Mouse (Mus musculus) limb, embryonic 10.5 days (tissue): ENCODE data around the gene Sectm1b. TPM values are rescaled to one million over a fixed set of nuclear protein-coding genes. Genes with fewer than 3 reads are reported as not detected.

Experiments used
- DNase-seq: peaks from one replicate; pipeline ENCODE4 v3.0.0-alpha.2; 2017; ENCODE audit warnings: low spot score
- H3K27ac ChIP-seq: fragments of 300-500 bp; sonication (generic); 2 replicates; pipeline ENCODE4 v1.5.1; 2016; ENCODE audit warnings: mild to moderate bottlenecking
- H3K27me3 ChIP-seq: fragments of 300-500 bp; sonication (generic); 2 replicates; pipeline ENCODE4 v1.6.1; 2016; ENCODE audit warnings: low read depth, mild to moderate bottlenecking; ENCODE audit not compliant: poor library complexity, severe bottlenecking
- H3K36me3 ChIP-seq: fragments of 300-500 bp; sonication (generic); 2 replicates; pipeline ENCODE4 v1.6.1; 2016; ENCODE audit warnings: mild to moderate bottlenecking, moderate library complexity
- H3K4me1 ChIP-seq: fragments of 300-500 bp; sonication (generic); 2 replicates; pipeline ENCODE4 v1.6.1; 2016
- H3K4me3 ChIP-seq: fragments of 300-500 bp; sonication (generic); 2 replicates; pipeline ENCODE4 v1.5.1; 2016; ENCODE audit warnings: mild to moderate bottlenecking, moderate library complexity
- H3K9me3 ChIP-seq: fragments of 300-500 bp; sonication (generic); replicated peaks from 2 replicates; pipeline ENCODE4 v1.6.1; 2016; ENCODE audit warnings: mild to moderate bottlenecking
- WGBS: fragments of 180-500 bp; shearing (Covaris S2); methylation state at CpG from one replicate; pipeline ENCODE4 v1.1.7; 2016; 5-methylcytosine and 5-hydroxymethylcytosine counted together
- polyA plus RNA-seq: library from polyadenylated mRNA; unstranded; fragments of >200 nt; fragmentation: Nextera tagmentation; extraction: Ambion mirVana; gene quantifications from 2 replicates; pipeline ENCODE4 v1.2.1, GENCODE M21; 2016

Sectm1b gene
- polyA plus RNA-seq, 1 experiment from 2014 or later = not detected

DNA sequence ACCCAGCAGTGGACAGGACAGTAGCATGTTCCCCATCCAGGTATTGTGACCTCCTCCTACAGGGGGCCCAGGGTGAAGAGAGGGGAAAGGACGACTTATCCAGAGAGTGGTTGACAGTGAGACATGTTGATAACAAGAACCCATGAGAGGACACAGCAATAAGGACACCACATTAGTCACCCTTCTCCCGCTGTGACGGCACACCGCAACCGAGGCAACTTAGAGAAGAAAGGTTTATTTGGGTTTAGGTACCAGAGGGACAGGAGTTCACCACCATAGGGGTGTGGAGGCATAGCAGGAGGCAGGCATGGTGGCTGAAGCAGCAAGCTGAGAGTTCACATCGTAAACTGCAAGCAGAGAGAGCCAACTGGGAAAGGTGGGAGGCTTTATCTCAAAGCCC is 57.2 kb downstream of the Sectm1b start:
- Histone ChIP-seq H3K9me3 (no peaks in the 10 kb centered on the region), H3K27ac (no peak overlapping the region), H3K4me3 (no peak overlapping the region), H3K4me1 (peaks cover 5% of the 10 kb centered on the region; the same call in 1 of the 2 replicates), H3K36me3 (no peaks in the 10 kb centered on the region), H3K27me3 (no peaks in the 10 kb centered on the region)
- DNase-seq = no peak
- 72% methylated on average over 6 of the region's 6 CpGs for WGBS

- Histone ChIP-seq H3K9me3 (no peaks in the 10 kb centered on the region), H3K4me3 (no peak overlapping the region), H3K27ac (no peak overlapping the region), H3K36me3 (0 out of 2 replicates have a peak, but pooled peaks cover under 1% of the 10 kb centered on the region), H3K27me3 (no peaks in the 10 kb centered on the region), H3K4me1 (peaks cover 5% of the 10 kb centered on the region; the same call in 1 of the 2 replicates)
- 81% methylated on average over 5 of the region's 5 CpGs for WGBS
- DNase-seq = no peak
These were observed 59.1 kb downstream of the Sectm1b start for GRCm38 (mm10) chr11:121004281-121004680.

Other genes with a start within 250 kb of the Sectm1b start
- gene Fasn, start 239.0 kb downstream of the Sectm1b start, polyA plus RNA-seq = 125 and 139 TPM in 2 replicates
- 7.0 and 7.2 TPM in 2 replicates for gene Ccdc57, start 130.7 kb downstream of the Sectm1b start, polyA plus RNA-seq
- 119 and 165 TPM in 2 replicates for gene Slc16a3, start 115.1 kb downstream of the Sectm1b start, polyA plus RNA-seq
- gene Csnk1d, start 72.2 kb downstream of the Sectm1b start, polyA plus RNA-seq = 126 and 136 TPM in 2 replicates
- not detected in 2 replicates for gene Cd7, start 24.2 kb downstream of the Sectm1b start, polyA plus RNA-seq
- not detected in 2 replicates for gene Sectm1a, start 17.7 kb upstream of the Sectm1b start, polyA plus RNA-seq
- not detected in 2 replicates for gene Tex19.2, start 55.1 kb upstream of the Sectm1b start, polyA plus RNA-seq
- gene Tex19.1, start 82.6 kb upstream of the Sectm1b start, polyA plus RNA-seq = 0.09 TPM in 1 of 2 replicates, not detected in the other
- gene Uts2r, start 96.7 kb upstream of the Sectm1b start, polyA plus RNA-seq = 0.11 TPM in 1 of 2 replicates, not detected in the other
- gene Hexdc, start 140.9 kb upstream of the Sectm1b start, polyA plus RNA-seq = 5.7 and 9.0 TPM in 2 replicates
- gene Ogfod3, start 141.1 kb upstream of the Sectm1b start, polyA plus RNA-seq = 17.0 and 19.1 TPM in 2 replicates
- 29.4 and 33.8 TPM in 2 replicates for gene Cybc1, start 165.8 kb upstream of the Sectm1b start, polyA plus RNA-seq
- gene Narf, start 173.7 kb upstream of the Sectm1b start, polyA plus RNA-seq = 40.8 and 60.4 TPM in 2 replicates
- 11.0 and 11.1 TPM in 2 replicates for gene Foxk2, start 196.4 kb upstream of the Sectm1b start, polyA plus RNA-seq